Mouse (Mus musculus): ENCODE measurements at regions not wholly inside any gene's neighbourhood (a gene's known extent, or its start where the extent isn't known, plus 50 kb on each side); places are given as distances from the start of the nearest gene placed in this dataset.

DNA sequence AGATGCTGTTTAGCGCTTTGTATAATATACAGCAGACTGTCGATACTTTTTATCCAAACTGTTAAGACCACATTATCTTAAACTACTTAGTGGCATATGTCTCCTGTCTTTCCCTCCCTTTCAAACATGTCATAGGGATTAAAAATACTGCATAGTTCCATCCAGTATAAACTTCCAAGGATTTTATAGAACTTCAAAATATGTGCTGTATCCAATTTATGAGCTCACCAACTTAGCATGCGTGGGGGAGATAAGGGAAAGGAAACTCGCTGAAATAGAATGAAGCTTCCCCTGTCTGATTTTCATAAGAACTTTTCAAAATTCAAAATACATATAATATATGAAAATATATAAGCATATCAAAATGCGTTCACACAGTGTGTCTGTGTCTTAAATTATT lies 147.2 kb downstream of the BC067074 start:
- TF ChIP-seq CTCF (IDR thresholded peaks at IDR 0.05; ENCODE audit: low read depth) (no peak), EP300 (IDR thresholded peaks at IDR 0.05; ENCODE audit: low read depth) (no peak)

Data from liver, embryonic 14.5 days (tissue).